Mouse (Mus musculus): ENCODE results near the gene Rfx6.

The Rfx6 gene

GRCm38 (mm10) chr10:51677548-51678250 lies at the start of gene Rfx6:
Gene Rfx6, plus strand, starts transcription at chr10:51677756.
- no peak for DNase-seq (ENCODE audit: low spot score)

DNA sequence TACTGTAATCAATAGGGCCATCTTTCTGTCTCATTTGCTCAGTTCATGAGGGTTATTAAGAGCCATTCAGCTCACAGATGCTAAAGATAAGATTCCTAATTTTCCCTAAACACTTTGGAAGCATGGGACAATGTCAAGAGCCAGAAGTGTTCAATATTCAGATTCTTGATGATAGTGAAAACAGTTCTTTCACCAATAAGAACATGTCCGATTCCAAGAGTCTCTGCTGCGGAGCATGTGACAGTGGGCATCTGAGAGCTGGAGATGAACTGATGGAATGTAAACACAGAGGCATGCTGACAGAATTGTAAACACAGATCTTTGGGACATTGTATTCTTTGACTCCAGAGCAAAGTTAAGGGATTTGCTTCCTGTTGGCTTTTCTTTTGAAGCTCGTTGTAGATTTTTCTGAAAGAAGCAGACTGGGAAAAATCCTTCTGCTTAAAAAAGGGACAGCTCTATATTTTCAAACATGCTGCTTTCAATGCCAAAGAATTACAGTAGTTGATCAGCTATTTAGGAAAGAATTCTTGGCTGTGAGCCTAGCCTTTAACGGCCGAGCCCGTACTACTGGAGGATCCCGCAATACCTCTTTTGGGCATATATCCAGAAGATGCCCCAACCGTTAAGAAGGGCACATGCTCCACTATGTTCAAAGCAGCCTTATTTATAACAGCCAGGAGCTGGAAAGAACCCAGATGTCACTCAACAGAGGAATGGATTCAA lies 46.0 kb upstream of the Rfx6 start, which contains the start of gene Gprc6a:
Gprc6a (minus strand) TSS at position 51 of the 726 bp plus-strand sequence.
- no peak for DNase-seq (ENCODE audit: low spot score)

- DNase-seq (ENCODE audit: low spot score): no peak
These were observed 27.9 kb upstream of the Rfx6 start for GRCm38 (mm10) chr10:51649506-51650221.

DNA sequence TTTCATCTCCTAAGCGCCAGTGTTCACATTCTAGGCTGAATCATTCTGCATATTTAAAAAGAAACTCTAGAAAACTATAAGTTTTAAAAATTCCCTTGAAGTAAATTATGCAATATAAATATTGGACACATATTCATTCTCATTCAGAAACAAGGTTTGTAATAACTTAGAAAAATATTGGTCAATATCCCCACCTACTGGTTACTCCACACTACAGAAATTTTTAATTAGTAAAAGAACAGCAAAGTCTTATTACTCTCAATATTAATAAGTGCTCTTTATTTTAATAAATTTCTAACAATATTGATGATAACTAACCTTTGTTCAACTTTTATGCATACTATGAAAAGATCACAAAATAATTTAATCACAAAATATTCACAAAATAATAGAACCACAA lies 20.2 kb upstream of the Rfx6 start:
- no peak for DNase-seq (ENCODE audit: low spot score)

- DNase-seq (ENCODE audit: low spot score): no peak
These were observed 8.2 kb upstream of the Rfx6 start for GRCm38 (mm10) chr10:51669334-51669733.

GRCm38 (mm10) chr10:51671583-51671982 lies 6.0 kb upstream of the Rfx6 start:
- no peak for DNase-seq (ENCODE audit: low spot score)

- no peak for DNase-seq (ENCODE audit: low spot score)
These were observed 5.3 kb upstream of the Rfx6 start for GRCm38 (mm10) chr10:51672082-51672779.

DNA sequence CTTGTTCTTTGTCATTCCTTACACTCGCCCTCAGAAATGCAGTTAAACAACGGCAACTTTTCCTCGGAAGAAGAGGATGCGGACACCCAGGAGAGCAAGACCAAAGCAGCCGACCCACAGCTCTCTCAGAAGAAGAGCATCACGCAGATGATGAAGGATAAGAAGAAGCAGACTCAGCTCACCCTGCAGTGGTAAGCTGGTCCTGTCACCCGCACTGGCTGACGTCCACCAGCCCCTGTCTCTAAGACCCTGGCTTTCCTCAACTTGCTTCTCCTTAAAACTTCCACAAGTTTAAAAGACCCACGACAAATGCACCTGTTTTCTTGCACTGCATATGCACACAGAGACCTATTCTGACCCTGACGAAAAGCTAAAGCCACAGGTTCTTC lies 689 bp downstream of the Rfx6 start:
- DNase-seq (ENCODE audit: low spot score): no peak

GRCm38 (mm10) chr10:51720904-51721303 lies 43.3 kb downstream of the Rfx6 start:
- DNase-seq (ENCODE audit: low spot score): no peak

DNA sequence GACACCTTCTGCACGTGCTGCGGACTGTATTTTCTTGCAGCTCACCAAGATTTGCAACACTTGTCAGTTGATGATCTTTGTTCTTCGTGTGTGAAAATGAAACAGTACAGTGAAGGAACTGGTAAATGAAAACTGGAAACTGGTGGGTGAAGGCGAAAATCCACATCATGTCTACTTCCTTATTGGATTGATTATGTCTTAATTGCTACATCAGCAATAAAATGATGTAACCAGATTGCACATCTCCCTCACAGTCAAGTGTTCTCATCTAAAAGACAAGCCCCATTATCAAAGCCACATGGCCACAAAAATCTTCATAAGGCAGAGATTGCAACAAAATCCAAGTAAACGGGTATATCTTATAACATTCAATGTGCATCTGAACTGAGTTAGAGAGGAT lies 83.9 kb downstream of the Rfx6 start:
- no peak for DNase-seq (ENCODE audit: low spot score)

- no peak for DNase-seq (ENCODE audit: low spot score)
These were observed 85.7 kb downstream of the Rfx6 start for GRCm38 (mm10) chr10:51763241-51763640.

- DNase-seq (ENCODE audit: low spot score): no peak
These were observed 90.9 kb downstream of the Rfx6 start for GRCm38 (mm10) chr10:51768445-51768844.

DNA sequence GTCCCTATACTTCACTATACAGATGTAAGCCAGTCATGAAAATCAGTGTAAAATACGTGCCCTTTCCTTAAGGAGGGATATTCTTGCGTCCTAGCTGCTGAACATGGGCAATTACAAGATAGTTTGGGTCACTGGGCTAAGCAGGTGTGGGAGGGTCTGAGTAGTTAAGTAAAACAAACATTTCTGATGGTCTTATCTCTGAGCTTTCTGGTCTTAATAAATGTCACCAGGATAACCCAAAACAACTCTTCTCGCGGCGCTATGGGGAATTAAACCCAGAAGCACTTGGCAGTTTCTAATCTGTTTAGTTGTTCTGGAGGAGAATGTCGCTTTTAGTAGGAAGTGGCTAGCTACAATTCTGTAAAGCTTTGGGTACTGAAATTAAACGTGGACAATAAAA lies 91.7 kb downstream of the Rfx6 start:
- DNase-seq (ENCODE audit: low spot score): no peak

DNA sequence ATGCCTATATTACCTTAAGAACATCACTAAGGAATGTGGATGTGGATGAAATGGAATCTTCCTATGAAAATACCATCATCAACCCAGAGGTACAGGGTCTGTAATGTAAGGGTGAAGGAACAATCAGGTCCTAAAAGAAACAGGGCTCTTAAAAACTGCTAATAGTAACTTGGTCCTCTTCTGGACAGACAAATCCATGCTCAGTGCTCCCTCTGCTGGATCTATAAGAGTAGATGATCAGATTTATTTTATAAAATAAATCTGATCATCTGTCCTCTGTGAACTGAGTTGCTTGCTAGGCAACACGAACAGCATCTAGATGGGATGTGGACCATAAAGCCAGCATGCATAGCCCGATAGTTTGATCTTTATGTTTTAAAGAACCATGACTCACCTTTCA lies 102.1 kb downstream of the Rfx6 start:
- DNase-seq (ENCODE audit: low spot score): no peak

Data from left cerebral cortex, adult 11 months (tissue).